Mouse (Mus musculus) megakaryocyte progenitor cell, adult 5-6 weeks (primary cell): ENCODE data around the gene Ppil4. TPM values are rescaled to one million over a fixed set of nuclear protein-coding genes. Genes with fewer than 3 reads are reported as not detected.
A peak's percentile ranks its signal among the peaks of the same experiment; 100 is the strongest.

Experiments used
- ATAC-seq: replicated peaks from 2 replicates; pipeline ENCODE4 v1.8.0; 2016; ENCODE audit warnings: mild to moderate bottlenecking, moderate TSS enrichment, inconsistent platforms; ENCODE audit not compliant: poor library complexity
- total RNA-seq, 2 experiments: library from RNA; stranded (forward) in 1 of 2; stranded (reverse) in 1 of 2; fragments of 157-497, 149-512 nt in 1 of 2; fragments of 200-1000 nt in 1 of 2; gene quantifications; 2 replicates each; pipeline versions ENCODE4 v1.2.3 to v1.2.4; 2015 to 2017

Gene Ppil4
- total RNA-seq, 2 experiments from 2014 or later = 43.2 to 72.9 TPM

DNA sequence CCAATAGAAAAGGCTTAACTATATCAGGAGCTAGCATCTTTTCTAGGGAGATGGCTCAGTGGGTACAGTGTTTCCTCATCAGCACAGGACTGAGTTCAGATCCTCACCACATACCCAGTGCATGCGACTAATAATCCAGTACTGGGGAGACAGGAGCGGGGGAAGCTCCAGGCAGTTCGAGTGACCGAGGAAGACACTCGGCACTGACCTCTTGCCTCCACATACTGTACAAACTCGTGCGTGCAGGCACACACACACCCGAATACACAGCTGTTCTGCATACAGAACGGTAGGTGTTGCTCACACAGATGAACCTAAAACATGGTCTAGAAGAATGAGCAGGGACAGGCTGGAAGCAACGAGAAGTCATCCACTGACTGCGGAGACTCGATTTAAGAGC, 29.3 kb downstream of the Ppil4 start:
- no peak for ATAC-seq

DNA sequence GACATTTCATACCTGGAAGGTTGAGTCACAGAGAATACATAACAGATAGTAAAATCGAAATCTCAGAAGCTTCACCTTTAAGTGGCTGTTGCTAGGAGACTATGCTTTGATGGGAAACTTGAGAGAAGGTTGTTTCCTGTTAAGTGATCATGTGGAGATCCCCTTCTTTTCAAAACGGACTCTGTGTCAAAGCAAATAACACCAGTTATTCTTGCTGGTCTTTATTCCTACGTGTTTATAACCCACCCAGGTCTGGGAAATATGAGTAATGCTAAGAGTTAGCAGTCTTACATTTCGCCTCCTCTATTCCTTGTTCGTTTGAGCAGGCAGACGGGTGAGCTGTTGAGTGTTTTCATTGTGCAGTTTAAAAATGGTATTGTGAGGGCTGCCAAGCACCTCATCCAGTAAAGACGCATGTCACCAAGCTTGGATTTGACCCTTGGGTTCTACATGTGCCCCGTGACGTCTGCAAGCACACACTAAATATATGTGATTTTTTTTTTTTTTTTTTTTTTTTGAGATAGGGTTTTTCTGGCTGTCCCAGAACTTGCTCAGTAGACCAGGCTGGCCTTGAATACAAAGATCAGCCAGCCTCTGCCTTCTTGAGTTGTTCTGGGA, 32.1 kb downstream of the Ppil4 start:
- no peak for ATAC-seq

DNA sequence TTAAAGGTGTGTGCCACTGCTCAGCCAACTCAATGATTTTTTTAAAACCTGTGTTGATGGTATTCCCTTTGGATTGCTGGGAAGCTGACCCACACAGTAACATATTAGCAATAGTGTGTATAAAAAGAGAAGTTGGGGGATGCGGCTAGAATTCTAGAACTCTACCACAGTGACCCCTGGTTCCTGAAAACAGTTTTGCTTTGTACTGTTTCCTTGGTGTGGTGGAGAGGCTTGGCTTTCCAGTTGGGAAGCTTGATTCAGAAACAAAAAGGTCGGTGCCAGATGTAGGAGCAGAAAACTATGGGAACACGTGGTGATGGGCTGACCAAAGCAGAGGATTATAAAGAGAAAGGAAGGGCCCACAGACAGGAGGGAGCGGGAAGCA, 32.6 kb downstream of the Ppil4 start:
- 0 out of 2 replicates have a peak, but pooled peaks have one; percentile 29 for ATAC-seq

DNA sequence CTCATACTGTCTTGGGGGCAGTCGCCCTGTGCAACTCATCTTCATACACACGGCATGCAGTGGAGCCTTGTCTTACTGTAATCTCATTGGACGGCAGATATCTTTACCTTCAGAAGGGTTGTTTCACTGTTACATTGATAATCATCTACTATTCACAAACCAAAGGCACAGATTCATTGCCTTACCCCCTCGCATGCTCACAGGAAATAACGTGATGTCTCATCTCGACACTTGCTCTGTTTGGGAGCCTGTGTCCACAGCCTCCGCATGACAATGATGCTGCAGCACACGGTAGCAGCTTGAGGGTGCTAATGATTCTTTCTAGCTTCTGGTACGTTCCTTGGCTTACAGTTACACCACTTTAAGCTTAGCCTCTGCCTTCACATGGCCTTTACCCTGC, 33.4 kb downstream of the Ppil4 start:
- ATAC-seq = no peak

DNA sequence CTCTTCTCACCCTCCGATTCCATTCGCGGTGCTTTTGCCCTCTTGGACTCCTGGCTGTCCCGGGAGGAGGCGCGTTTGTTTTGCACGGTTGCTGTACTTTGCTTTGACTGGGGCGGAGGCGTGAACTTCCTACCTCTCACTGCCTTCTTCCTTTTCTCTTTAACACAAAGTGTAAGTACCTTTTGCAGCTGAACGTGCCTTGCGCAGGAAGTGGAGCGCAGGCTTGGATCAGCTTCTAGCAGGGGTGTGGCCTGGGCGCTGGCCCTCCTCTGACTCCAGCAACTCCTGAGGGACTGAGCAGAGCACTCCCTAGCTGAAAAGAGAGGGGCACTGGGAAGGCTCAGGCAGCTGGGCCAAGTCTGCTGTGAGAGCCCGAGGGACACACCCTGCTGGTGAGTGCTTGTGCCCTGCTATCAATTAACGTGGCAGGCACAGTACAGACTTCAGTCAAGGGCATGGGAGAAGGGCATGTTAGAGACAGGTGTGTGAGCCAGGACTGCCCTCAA, 39.5 kb downstream of the Ppil4 start, which contains the start of gene Zc3h12d:
TSS of gene Zc3h12d (plus strand) at position 300 of the 506 bp plus-strand sequence.
- peak; percentile 58 for ATAC-seq

DNA sequence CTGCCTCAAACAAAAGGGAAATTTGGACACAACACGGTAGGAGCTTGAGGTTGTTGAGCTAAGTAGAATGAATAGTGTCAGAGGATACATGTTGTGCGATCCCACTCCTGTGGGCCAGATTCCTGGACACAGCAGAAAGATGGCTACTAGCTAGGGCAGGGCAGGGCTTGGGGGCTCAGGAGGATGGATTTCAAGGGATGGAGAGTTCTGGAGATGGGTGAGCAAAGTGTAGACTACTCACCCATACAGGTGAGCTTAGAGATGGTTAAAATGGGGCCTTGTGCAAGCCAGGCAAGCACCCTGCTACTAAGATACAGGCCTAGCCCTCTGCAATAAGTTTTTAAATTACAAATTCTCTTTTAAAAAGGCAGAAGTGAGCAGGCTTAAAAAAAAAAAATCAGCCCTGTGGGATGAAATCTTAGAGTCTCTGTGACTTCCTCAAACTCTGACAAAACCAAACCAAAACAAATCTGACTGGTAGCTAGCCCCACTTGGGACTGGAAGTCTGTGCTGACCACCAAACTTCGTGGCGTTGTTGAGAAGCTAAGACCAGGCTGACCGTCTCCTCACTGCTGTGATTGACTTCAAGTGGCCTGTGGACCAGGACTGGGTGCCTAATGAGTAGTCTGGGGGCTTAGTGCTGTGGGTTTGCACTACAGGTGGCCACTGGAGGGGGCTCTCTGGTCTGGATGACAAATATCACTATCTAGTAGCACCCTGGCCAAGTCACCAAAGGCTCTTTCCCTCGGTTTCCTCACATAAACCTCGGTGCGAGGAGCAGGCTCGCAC, 40.9 kb downstream of the Ppil4 start:
- ATAC-seq = peak; percentile 38

DNA sequence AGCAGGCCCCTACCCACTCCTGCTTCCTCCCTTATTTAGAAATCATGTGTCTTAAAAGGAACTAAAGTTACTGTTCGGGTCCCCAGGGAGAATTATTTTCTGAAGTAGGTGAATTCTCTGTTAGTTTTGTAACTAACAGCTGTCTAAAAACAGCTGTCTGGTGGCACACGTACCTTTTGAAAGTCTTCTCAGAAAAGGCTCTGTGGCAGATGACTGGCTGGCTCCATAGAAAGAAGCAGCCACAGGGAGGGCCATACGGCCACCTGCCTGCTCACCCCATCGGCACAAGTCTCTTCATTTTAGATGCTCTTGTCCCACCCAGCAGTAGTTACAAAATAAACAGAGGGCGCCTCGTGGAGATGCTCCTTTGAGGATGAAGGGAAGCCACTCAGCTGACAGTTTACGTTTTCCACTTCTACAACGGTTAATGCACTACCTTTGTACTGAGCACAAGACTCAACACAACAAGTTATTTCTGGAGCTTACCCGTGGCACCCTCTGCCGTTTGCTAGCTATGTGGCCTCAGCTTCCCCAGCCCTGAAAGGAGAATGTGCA, 42.1 kb downstream of the Ppil4 start:
- no peak for ATAC-seq

DNA sequence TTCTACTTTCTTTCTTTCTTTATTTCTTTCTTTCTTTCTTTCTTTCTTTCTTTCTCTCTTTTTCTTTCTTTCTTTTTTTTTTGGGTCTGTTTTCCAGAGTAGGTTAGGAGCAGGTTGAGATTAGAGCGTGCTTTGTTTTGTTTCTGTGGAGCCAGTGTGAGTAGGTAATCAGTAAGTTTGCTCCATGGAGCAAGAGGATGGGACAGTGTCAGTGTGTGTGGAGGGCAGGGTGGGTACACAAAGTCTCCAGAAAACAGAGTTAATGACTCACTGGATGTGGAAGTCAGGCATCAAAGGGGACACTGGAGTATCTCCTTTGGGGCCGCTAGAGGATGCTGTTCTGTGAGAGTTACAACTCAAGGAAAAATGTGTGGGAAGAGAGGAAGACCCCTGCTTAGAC, 44.2 kb downstream of the Ppil4 start:
- no peak for ATAC-seq

DNA sequence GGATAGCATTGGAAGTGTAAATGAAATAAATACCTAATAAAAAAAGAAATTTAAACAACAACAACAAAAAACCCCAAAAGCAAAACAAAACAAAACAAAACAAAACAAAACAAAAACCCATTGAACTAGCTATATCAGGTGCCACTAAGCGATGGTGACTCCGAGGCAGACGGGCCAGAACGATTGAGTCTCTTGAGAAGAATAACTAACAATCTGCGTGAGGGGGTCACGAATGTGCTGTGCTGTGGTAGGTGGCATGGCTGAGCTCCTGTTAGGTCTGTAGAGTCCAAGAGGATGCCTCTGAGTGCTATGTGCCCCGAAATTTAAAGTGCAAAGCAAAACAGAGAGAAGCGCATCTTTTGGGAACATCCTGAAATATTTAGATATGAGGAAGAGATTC, 44.8 kb downstream of the Ppil4 start:
- ATAC-seq = no peak

DNA sequence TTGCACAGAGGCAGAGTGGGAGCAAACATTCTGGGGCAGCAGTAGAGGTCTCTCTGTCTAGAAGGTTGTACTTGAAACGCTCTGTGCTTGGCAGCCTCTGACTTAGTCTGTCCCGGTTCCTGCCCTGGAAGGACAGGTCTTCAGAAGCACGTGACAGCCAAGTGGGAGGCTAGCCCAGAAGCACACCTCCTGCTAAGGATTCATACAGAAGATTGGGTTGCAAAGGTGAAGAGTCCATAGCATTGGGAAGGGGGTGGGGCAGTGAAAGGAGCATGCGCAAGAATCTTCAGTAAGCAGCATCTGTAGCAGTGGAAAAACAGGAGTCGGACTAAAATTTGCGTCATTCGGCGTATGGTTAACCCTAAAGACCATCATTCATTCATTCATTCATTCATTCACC, 45.3 kb downstream of the Ppil4 start:
- no peak for ATAC-seq

DNA sequence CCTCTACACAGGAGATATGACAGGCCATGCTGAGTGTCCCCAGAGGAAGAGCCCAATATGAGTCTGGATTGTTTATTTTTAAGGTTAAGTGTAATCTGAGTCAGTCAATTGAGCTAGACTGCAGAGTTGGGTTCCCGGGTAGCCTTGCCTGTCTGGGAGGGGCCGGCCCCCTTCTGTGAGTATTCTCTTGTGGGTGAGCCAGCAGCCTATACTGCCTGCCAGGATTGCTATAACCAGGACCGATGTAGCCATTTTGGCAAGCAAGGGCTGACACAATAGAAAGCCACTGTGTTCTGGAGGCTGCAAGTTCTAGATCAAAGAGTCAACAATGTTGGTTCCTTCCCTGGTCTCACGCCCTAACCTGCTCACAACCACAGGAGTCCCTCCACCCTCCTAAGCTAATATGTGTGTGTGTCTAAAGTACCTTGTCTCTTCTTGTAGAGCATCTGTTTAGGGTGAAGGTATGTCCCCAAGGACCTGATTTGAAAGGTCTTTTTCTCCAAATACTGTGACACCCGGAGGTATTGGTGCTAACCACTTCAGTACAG, 46.3 kb downstream of the Ppil4 start:
- ATAC-seq = no peak

DNA sequence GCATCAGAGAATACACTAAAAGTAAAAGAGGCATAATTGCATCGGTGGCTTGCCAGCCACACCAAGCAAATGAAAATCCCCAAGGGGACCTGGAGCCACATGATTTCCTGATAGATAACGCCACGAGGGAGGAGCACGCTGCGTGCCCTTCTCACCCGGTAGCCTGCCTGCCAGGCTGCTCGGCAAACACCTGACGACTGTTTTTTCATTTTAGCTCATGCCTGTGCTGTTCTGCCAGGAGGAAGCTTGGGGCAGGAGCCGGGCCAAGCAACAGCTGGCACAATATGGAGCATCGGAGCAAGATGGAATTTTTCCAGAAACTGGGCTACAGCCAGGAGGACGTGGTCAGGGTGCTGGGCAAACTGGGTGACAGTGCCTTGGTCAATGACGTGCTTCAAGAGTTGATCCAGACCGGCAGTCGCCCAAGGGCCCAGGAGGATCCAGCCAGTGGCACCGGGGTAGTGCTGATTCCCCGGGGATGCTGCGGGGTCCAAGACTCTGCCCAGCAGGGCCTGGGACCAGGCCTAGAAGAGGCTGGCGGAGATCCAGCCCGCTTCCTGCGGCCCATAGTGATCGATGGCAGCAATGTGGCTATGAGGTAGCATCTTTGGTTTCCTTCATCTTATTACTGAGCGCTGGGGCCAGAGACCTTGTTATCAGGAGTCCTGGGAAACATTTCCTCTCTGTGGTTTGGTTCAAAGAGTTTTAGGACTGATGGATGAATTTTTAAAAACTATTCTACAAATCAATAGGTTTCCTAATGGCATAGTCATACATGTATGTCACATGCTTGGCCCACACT, 47.1 kb downstream of the Ppil4 start:
- 0 out of 2 replicates have a peak, but pooled peaks have one; percentile 7 for ATAC-seq

DNA sequence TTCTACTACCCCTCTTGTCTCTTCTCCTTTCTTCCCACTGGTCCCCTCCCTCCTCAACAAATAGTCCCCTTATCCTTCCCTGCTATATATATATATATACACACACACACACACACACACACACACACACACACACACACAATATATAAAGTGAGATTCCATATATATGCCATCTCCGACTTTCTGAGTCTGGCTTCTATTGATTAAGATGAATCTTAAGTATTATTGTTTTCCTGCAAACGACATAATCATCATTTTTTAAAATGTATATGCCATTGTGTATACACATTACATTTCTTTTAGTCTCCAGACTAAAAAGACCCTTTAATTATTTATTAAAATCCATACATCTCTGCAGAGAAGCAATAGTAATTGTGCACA, 47.7 kb downstream of the Ppil4 start:
- no peak for ATAC-seq

DNA sequence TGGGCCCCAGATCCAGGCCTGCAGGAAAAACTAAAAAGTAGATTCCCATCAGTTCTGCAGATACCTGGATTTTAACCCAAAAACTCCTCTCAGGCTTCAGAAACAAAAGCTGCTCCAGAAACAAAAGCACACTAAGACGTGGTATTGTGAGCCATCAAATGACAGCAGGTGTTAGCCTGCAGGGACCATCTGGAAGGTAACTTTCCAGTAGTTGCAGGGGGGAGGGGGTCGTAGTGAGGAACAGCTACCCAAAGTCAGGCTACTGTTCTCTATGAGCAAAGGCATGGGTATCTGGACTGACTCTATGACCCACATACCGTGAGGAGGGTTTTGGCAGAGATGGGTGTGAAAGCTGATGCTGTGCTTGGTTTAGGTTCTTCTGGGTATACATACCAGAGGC, 48.1 kb downstream of the Ppil4 start:
- no peak for ATAC-seq

DNA sequence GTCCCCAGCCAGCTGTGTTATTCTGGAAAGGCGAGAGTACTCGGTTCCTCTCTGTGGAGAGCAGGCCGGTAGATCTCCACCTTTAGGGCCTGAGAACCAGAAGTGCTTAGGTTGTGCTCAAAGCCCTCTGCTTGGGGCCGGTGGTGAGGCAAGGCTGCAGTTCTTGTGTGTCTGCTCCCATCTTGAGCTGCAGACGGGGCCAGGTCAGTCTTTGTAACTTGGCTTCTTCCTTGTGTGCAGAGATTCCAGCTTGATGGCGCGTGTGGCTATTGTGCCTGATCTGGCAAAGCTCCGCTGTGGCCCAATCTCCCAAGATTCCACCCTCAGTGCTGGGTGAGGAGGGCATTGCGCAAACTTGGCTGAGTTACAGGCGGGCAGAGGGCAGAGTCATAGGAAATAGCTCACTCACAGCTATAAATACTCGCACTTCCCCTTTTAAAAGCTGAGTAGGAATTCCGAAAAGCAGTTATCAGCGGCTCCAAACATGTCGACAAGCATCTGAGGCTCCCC, 48.9 kb downstream of the Ppil4 start:
- ATAC-seq = peak; percentile 93

DNA sequence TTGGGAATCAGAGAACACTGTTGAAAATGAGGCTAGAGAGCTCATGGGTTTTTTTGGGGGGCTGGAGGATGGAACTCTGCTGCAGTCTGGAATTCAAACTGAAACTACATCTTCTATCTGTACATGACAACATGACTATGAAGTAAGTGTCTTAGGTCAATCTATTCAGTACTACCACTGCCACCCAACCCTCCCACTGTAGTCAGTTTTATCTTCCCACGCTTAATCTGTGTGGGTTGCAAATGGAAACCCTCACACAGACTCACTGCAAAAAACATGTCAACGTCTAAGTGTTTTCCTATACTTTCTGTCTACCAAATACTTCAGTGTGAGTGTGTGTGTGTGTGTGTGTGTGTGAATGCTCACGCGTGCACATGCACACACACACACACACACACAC, 50.5 kb downstream of the Ppil4 start:
- ATAC-seq = no peak

DNA sequence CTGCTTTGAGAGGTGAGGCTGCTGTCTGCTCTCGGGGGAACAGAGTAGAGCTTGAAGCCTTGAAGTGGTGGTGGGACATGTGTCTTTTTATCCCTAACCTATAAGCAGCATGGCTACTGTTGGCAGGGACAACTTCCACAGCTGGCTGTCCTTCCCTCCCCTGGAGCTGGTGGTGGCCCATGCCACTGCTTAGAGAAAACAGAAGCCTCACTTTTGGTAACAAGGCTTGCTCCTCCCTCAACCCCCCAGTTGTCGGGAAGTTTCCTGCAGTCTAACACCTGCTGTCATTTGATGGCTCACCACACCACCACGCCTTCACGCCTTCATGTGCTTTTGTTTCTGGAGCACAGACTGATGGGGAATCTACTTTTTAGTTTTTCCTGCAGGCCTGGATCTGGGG, 51.5 kb downstream of the Ppil4 start:
- ATAC-seq = no peak

DNA sequence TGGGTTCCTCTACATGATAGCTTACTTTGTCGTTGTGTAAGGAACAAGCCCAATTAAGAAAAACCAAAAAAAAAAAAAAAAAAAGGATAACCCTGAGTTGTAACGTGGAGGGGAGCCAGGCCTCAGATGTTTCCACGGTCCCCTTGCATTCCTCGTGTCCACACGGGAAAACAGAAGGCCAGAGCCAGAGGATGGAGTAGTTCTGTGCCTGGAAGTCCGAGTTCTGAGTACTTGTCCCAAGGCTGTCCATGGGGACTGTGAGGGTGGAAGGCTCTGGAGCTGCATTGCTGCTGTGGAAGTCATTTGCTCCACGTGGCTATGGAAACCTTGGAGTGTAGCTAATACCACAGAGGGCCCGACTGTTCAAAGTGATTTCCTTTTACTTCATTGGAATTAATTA, 52.4 kb downstream of the Ppil4 start:
- no peak for ATAC-seq

DNA sequence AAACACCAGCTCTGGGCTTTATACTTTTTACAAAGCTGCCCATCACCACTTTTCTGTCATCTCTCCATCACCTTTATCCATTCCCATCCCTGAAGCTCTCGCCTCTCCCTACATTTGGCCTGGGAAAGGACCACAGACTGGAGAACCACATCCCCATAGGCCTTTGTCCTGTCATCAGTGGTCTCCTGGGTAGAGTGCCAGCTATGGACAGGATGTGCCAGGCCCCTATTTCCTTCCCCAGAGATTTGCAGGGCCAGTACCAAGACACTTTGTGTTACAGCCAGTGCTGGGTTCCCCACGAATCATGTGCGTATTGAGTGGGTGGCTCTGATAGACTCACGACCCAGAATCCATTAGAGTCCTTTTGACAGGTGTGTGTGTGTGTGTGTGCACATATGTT, 53.3 kb downstream of the Ppil4 start:
- no peak for ATAC-seq

DNA sequence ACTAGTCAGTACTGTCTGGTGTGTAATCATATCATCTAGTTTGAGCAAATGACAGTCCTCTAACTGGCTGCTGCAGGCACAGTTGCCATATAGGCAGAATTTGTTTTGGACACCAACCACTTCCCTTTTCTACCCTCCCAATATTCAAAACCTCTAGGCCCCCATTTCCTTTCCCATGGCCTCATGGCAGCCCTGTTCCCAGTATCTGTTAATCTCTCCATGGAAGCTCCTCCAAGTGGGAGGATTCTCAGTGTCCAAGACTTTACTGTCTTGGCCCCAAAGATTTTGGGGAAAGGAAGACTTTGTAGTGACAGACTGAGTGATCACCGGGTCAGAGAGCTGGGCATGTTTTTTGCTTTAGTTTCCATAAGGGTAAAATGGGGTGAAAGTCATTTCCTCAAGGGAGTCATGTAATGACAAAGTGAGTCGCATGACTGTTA, 54.5 kb downstream of the Ppil4 start:
- peak; percentile 60 for ATAC-seq

DNA sequence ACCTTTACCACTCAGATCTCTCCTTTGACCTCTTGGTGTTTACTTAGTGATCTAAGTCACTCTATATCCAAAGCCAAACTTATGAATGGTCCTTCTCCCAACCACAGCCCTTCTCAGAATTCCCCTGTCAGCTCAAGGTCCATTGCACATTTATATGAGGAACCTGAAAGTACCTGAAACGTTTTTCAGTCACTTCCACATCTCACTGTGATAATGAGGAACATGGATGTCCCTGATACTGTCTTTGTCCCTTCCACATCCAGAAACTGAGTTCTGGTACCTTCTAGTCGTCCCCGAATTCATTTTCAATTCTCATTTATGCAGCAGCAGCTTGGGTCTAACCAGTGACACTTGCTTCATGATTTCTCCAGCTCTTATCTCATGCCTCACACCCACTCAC, 59.2 kb downstream of the Ppil4 start:
- ATAC-seq = 0 out of 2 replicates have a peak, but pooled peaks have one; percentile 10
